Mouse (Mus musculus) adrenal gland (tissue): ENCODE measurements around the gene Abr.

Experiments
- intact Hi-C: fragments of 180-260 bp; cut with DNase I; formaldehyde crosslinking; loops from one replicate; pipeline ENCODE4 v1.15.1; 2025

Gene Abr

DNA sequence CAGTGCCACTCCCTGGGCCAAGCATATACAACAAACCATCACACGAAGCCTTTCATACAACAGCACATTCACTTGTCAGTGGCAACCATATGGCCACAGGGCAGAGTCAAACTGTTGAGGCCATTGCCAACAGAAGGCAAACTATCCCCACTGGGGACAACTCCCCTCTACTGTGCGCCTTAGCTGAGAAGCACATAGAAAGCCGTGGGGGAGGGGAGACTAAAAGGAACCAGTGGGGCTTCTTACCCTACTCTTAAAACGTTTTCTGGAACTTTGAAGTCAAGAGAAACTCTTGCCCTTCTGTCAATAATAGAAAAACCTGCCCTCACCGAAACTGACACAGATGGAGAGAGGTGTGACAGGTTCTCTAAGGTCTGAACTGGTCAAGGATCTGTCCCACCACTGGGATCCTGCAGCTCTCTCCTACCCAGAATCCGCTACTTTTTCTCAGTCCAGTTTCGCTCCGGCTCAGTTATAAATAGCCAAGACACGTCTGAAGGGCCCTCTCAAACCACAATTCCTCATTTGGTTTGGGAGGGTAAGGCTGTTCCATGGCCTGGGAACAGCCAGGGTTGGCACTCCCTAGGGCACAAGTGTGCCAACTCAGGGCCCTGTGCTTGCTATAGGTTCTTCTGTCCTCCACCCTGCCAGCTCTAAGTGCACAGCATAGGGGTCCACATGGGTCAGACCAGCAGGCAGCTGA lies 124.9 kb downstream of the Abr start:
- intact Hi-C loops, result loop anchor here (2.0 kb wide), 1 partner anchor 40 kb away; no protein-coding TSS in a partner anchor

DNA sequence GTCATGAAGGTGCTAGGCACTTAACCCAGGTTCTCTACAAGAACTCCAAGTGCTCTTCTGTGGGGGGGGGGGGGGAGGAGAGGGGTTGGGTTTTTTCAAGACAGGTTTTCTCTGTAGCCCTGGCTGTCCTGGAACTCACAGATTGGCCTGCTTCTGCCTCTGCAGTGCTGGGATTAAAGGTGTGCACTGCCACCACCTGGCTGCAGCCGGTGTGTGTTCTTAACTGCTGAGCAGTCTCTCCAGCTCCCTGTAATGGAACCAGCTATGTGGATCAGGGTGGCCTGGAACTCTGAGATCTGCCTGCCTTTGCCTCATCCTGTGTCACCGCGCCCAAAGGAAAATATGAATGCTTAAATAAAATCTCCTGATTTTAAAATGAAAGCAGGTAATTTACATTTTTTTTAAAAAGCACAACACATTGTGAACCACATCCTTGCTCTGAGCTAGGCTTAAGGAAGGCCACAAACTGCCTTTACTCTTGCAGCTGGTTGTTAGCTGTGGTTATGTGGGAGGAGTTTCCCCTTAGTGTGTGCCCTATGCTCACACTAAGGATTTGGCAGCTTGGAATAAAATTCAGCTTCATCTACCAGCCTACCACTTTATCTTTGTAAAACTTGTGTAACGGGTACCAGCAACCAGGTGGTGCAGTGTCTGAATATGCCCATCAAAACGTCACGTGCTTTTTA lies 125.9 kb downstream of the Abr start:
- intact Hi-C loops, result loop anchor here (2.0 kb wide), 1 partner anchor 39 kb away; no protein-coding TSS in a partner anchor

DNA sequence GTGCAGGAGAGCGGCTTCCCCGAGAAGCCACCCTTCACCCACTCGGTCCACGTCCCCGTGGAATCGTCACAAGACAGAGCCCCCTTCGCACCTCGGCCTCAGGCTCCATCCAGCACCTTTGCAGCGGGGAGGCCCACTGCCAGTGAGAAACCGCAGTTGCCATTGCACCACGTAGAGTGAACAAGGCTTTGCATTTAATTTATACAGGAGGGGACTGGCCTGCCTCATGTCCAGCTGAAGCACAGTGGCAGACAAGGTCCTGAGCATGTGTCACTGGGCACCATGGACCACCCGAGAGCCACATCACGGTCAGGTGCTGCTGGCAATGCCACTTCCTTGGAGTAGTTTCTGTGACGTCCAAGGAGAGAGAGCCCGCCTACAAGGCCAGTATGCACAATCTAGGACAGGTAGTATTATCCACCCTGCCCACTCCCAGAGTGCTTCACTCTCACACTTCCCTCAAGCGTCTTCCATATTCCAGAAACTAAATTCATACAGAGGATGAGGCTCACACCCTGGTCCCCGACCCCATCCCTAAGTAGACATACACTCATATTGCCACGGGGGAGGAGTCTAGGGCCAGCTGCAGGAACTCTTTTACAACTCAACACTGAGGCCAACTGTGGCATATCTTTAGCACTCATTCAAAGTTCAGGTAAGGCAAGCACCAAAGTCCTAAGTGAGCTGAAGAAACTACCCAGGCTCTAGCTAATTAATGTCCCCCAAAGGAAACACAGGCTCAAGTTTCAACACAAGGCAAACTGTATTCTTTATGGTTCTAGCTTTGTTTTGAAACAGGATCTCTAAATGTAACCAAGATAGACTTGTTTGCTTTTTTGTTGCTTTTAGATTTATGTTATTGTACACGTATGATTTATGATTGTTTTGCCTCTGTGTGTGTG lies 126.7 kb downstream of the Abr start:
- intact Hi-C loops, result loop anchor here (2.0 kb wide), 1 partner anchor 39 kb away; no protein-coding TSS in a partner anchor

DNA sequence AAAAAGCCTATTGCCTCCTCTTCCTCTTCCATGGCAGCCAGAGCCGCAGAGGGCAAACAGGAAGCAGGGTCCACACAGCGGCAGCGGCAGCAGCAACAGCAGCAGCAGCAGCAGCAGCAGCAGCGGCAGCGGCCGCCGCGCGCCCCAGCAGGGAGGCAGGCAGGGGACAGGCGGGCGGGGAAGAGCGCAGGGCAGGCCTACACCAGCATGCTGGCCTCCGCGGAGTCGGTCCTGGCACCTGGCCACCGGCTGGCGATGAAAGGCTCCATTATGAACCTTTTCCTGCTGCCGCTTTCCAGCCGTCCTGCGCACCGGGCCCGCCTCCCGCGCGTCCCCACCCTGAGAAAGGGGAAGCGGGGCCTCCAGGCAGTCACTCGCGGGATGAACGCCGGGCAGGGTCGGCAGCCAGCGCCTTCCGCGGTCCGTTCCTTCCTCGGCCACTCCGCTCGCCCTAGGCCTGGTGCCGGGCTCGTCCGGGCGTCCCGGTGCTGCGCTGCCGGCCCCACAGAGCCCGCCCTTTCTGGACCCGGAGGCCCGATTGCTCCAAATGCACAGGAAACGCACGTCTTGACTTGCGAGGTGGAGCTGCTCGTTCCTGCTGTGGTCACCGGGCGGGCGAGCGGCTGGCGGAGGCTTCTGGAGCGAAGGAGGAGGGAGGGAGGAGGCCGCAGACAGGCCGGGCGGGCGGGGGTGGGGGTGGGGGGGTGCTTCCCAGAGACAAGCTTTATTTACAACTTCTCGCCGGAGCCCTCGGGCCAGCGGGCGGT lies 127.6 kb downstream of the Abr start:
- intact Hi-C loops, result no loop called here

DNA sequence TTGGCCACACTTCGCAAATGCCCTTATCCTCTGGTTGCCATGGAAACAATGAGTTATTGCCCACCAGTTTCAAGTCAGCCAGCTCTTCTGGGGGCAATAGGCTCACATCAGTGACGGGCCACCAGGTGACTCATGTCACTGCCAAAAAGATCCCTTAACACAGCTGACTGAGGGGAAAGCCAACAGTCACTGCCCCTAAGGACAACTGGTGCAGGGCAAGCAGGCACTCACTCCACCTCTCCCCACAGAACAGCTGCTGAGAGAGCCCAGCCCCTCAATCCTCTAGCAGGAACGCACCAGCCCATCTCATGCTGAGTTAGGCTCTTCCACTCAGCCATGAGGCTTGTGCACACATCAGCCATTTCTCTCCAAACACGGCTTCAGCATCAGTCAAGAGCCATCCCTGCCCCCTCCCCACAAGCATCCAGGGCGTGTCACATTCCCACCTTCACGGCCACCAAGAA lies 128.3 kb downstream of the Abr start:
- intact Hi-C loops, result no loop called here

DNA sequence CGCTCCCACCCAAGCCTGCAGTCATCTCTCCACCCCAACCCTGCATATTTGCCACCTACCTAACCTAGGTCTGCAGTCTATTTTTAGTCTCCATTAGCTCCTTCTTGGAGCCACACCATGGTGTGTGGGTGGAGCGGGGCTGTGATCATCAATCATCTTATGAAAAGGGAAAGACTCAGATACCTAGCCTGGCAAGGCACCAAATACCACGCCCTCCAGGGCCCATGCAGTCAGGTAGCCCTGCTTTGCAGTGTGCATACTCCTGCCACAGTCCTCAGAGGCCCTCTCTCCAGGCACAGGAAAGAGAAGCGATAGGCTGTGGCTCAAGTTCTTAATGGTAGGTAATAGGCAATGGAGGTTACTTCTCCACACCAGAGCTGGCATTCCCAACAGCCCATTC lies 128.9 kb downstream of the Abr start:
- intact Hi-C loops, result no loop called here

DNA sequence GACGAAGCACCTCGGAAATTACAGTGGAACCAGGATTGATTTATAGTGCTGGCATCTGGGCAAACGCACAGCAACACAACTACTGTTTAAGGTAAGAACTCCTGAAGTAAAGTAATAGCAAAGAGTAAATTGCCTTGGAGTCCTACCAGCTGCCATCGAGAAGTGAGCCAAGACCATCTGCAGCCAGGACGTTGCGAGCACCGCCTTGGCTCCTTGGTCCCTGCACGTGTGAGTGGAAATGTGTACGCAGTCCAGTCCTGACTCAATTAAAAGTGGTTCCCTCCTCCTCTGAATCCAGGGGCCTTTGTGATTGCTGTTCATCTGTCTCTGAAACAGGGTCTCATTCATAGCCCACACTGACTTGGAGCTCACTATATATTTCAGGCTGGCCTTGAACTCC lies 130.3 kb downstream of the Abr start:
- intact Hi-C loops, result no loop called here

DNA sequence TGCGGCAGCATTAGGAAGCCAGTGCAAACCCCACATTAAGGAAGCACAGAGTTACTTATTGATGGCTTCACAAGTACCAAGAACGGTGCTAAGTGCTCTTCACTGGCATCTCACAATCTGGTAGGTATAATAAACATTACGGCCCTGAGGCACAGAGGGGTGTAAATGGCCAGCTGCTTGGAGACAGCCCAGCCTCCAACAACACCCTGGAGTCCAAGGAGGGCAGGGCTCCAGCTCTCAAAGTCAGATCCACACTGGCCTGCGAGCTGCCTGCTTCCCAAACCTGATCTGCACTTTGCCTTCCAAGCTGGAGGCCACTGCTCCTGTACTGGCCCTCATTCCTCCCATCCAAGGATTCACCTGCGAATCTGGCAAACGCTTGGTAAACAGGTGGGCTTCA lies 132.7 kb downstream of the Abr start:
- intact Hi-C loops, result no loop called here

DNA sequence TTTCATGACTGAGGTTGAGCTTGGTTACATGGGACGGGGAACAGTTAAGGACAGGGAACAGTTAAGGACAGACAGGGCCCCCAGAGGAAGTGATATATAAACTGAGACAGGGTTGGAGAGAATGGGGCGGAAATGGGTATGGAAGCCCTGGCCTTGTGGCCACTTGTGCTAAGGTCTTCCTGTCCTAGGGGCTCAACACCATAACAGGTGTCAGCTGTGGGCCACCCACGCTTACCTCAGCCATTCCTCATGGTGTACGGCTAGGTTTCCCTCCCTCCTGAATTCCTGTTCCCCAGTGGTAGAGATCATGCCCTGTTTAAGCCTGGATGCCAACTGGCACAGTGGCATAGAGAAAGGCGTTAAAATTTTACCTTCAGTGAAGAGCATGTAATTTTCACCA lies 135.1 kb downstream of the Abr start:
- intact Hi-C loops, result no loop called here

DNA sequence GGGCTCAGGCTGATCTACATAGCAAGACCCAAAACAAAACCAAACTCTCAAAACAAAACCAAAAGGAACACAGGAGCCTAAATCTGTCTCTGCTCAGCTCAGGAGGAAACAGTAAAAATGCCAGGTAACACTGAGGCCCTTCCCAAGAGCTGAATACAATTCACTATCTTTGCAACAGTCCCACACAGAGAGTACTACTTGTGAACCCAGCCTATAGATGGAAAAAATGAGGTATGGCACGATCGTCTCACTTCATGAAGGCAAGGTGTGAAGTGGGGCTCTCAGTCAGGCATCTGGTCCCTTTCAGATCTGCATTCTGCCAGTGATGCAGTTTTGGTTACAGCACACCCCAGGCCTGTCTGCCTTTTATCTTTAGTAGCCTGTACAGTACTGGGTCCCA lies 138.1 kb downstream of the Abr start:
- intact Hi-C loops, result no loop called here

DNA sequence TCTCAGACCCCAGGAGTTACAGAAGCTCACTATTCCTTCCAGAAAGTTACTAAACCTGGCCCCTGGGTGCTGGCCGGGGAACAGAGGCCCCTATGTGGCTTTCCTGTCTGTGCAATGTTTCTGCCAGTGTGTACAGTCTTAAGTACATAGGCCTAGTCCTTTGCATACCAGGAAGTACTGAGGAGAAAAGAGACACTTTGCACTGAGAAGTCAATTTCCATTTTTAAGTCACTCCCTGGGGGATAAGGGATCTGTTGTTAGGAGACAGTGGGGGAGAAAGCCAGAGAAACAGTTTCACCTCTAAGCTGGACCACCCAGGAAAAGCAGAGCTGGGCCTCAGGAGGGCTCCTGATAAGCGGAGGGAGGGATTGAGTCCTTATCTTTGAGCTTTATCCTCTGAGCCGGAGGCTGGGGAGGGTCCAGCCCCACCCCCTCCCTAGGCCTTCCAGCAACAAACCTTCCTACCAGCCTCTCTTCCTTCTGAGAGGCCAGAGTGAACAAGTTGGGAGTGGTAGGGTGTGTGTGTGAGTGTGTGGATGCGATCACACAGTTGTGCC lies 138.9 kb downstream of the Abr start:
- intact Hi-C loops, result no loop called here

DNA sequence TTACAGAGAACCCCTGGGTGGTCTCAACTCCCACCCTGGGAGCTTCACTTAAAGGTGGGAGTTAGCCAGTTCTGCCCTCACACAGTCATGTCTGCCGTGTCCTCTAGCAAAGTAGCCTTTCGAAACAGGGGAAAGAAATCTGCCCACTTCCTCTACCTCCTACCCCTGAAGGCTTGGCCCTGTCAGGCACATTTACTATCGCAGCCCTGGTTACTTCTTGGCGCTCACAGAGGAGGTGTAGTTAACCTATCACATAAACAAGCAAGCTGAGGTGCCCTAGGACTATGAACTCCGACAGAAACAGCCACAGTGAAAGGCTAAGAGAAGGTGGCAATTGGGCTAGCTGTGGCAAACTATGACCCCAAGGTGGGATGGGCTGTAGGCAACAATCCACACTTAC lies 139.4 kb downstream of the Abr start:
- intact Hi-C loops, result no loop called here

DNA sequence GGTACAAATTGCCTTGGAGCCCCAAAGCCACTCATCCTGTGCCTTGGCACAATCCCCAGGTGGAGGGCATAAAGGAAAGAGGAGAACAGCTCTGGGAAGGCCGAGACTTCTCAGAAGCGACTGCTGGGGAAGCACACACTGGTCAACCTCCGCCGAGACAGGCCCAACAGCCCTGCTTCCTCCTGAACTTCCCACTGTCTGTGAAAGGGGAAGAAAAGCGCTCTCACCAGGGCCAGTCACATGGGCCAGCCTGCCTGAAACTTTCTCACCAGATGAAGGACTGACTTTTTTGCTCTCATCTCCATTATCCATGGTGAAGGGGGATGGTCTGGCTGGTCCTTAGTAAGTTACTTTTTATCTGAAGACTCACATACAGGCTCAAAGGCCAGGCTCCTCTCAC lies 139.9 kb downstream of the Abr start:
- intact Hi-C loops, result no loop called here

DNA sequence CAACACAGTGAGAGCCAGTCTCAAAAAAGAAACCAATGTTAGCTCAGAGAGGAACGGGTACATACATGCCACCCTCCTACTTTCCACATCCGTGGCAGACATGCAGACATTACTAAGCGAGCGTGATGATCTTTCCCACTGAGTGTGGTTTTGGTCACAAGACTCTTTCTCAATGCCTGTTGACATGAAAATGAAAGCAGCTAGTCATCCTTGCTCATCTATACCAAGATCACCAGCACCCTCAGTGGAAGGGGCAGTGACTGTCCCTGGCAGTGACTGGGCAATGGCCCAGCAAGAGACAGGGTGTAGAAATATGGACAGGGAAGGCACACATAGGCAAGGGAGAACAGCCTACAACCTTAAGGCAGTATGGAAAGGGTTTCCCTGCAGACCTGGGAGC lies 142.4 kb downstream of the Abr start:
- intact Hi-C loops, result no loop called here

DNA sequence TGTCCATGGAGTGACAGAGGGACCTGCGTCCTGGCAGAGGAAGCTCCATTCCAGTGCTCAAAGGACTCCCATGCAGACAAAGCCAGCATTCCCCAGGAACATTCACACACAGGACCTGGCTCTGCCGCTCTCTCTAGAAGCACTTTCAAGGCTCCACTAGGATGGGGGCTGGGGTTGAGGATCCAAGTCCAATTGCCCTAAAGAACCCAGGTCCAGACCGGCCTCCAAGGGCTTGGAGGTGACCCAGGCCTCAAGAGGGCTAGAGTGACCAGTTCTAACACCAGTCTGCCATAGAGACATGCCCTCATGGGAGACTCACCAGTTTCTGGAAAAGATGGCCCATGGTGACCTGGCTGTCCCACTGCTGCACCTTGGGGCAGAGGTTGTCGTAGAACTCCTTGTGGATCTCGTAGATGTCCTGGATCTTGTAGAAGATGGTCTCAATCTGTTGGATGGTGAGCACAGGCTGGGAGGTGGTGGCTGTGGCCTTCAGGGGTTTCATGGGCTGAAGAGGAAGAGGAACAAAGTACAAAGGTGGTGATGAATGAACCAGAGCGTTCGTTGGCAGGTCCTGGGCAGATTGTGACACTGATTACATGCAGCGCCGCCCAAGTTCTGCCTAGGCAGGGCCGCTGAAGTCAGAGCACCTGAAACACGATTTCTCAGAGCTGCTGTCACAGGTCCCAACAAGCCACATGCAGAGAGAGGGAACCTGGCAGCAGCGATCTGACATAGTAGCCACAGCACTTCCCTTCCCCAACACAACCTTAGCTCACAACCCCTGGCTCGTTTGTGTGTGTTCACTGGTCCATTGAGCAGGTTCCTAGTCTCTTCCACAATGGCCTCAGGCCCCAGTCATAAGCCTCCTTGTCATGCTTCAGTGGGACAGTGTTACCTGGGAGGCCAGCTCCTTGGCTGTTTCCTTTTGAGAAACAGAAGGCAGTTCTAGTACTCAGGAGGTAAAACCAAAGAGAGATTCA lies 143.1 kb downstream of the Abr start:
- intact Hi-C loops, result no loop called here

DNA sequence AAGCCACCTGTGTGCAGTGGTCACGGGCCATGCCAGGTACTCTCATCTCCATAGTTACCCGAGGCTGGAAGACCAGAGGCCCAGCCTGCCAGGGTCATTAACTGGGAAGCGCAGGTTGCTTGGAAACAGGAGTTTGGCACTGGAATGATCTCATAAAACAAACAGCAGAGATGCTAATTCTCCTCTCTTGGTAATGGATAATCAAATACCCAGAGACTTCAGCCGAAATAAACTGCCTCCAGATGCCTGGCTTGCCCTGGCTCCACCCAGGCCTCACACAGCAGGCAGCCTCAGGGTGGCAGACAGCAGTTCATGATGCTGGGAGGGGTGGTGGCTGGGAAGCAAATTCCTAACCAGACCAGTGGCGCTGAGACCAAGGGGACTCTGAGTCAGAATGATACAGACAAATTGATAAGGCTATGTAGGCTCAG lies 145.0 kb downstream of the Abr start:
- intact Hi-C loops, result no loop called here

DNA sequence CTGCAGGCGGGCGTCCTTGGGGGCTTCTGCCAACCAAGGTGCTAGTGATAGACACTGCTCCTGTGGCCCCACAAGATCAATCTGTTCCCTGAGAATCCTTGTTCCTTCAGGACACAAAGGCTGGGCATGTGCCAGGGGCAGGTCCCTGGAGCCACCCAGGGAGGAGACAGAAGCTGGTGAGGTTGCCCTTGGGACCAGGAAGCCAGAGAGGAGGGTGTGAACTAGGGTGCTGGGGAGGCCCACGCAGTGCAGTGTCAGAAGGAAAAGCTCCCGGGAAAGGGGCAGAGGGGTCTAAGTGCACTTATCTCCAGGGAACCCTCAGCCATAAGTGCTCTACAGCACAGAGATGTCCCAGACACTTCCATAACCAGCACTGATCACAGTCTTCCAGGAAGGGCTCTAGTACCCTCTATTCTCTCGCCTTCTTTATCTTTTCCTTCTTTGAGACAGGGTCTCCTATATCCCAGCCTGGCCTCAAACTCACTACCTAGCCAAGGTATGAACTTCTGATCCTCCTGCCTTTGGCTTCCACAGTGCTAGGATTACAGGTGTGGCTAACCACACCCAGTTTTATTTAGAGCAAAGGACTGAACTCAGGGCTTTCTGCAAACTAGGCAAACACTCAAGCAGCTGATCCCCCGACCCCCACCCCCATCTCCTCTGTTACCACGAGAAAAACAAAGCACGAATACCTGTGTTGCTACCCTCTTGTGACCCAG lies 145.6 kb downstream of the Abr start:
- intact Hi-C loops, result no loop called here

DNA sequence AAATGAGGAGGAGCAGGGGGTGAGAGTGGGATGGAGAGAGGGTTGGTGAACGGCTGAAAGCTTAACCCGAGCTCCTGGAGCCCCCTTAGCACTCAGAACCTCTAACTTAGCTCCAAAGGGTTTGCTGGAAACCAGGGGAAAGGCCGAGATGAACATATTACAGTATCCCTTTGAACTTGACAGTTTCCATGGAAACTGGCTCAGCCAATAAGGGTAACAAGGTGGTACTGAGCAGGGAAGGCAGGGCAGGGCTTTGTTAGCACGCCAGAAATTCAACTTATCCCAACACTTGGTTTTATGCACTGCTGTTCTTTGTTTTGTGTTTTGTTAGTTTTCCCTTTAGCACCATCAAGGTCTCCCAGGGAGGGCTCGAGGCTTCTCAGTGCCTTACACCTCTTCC lies 149.5 kb downstream of the Abr start:
- intact Hi-C loops, result no loop called here
